Mouse (Mus musculus) megakaryocyte, embryonic 14.5 days (primary cell): ENCODE results near the gene Mon2. TPM values are rescaled to one million over a fixed set of nuclear protein-coding genes. Genes with fewer than 3 reads are reported as not detected.

Experiments
- H3K27me3 ChIP-seq: replicated peaks from 2 replicates; pipeline ENCODE3; 2012; ENCODE audit warnings: inconsistent platforms
- H3K36me3 ChIP-seq: replicated peaks from 2 replicates; pipeline ENCODE3; 2012; ENCODE audit warnings: low read length, inconsistent platforms, mixed read lengths
- H3K4me1 ChIP-seq: 2 replicates; pipeline ENCODE4 v1.6.1; 2012; ENCODE audit warnings: inconsistent platforms
- H3K4me3 ChIP-seq: replicated peaks from 2 replicates; pipeline ENCODE3; 2012; ENCODE audit warnings: moderate library complexity, mild to moderate bottlenecking, inconsistent platforms
- H3K9me3 ChIP-seq: 2 replicates; pipeline ENCODE4 v1.6.1; 2012; ENCODE audit warnings: inconsistent platforms
- FLI1 ChIP-seq: IDR thresholded peaks from 2 replicates; pipeline ENCODE4 v1.6.1; 2012; ENCODE audit warnings: low read length, inconsistent platforms, mixed read lengths
- GATA1 ChIP-seq: IDR thresholded peaks from 3 replicates; pipeline ENCODE4 v1.6.1; 2012; ENCODE audit warnings: mixed read lengths, low read length, inconsistent platforms, borderline replicate concordance
- polyA plus RNA-seq: library from polyadenylated mRNA; stranded (reverse); fragments of >175 nt; gene quantifications from 2 replicates; pipeline ENCODE4 v1.2.3, GENCODE M21; 2012; ENCODE audit warnings: low replicate concordance; ENCODE audit not compliant: insufficient read depth

The Mon2 gene
- polyA plus RNA-seq, 1 experiment, result 3.6 TPM

- peaks cover 7% of the 10 kb centered on the region for H3K4me1 ChIP-seq
- H3K4me3 ChIP-seq, result no peak overlapping the region
- peaks cover 94% of the 10 kb centered on the region for H3K36me3 ChIP-seq
- no peaks in the 10 kb centered on the region for H3K9me3 ChIP-seq
- no peak for TF ChIP-seq FLI1
- no peak for TF ChIP-seq GATA1
- no peaks in the 10 kb centered on the region for H3K27me3 ChIP-seq
These were observed 74.9 kb downstream of the Mon2 start for GRCm38 (mm10) chr10:123001363-123001762.

DNA sequence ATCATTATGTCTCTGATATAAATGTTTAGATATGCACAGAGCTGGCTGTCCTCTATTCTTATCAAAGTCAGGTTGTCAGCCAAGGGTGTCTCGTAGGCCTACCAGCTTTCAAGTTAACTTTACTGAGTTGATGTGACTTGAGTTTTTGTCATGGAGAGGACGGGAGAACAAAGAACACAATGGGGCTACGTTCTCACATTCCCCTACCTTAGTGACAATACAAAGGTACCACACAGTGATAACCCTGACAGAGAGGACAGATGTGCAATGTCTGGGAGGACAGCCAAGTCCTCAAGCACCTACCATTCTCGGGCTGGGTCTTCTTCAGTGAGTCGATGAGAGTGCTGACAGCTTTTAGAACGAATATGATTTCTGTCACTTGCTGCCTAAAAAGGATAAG is 76.9 kb downstream of the Mon2 start:
- peaks cover 96% of the 10 kb centered on the region for H3K36me3 ChIP-seq
- TF ChIP-seq FLI1 (no peak), GATA1 (no peak)
- peaks cover under 1% of the 10 kb centered on the region for H3K4me1 ChIP-seq
- no peak overlapping the region for H3K4me3 ChIP-seq
- no peaks in the 10 kb centered on the region for H3K27me3 ChIP-seq
- no peaks in the 10 kb centered on the region for H3K9me3 ChIP-seq

GRCm38 (mm10) chr10:122997852-122998251 is 78.5 kb downstream of the Mon2 start:
- TF ChIP-seq FLI1 (no peak), GATA1 (no peak)
- Histone ChIP-seq H3K4me3 (no peak overlapping the region), H3K9me3 (no peaks in the 10 kb centered on the region), H3K36me3 (peaks cover 94% of the 10 kb centered on the region), H3K27me3 (no peaks in the 10 kb centered on the region), H3K4me1 (no peaks in the 10 kb centered on the region; the same call in 1 of the 2 replicates)

DNA sequence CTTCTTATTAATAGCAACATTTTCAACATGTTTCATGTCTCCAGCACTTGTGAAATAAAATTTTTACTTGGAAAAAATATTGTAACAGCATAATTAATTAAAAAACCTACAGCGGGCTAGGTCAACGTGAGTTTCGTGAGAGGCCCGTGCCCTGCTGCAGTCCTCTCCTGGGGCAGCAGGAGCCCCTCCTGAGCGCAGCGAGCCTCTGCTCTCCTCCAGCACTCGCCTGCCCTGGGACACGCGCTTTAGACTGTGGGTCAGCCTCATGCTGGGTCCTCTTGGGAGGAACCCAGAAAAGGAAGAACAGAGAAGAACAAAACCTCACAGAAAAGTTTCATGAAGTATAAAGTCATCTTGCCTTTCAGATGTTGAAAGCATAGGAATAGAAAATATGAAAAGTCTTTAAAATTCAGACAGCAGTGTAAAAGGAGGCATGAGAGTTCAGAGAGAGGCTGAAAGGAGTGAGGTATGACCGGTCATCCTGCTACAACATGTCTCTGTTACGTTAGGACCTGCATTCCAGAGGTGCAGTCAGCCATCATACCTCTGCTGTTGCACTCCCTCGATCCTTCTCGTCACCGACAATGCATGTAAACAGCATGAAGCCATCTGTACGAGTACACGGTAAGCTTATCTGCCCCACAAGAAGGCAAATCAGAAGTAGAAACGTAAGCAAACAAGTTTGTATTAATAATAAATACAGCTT is 81.8 kb downstream of the Mon2 start:
- TF ChIP-seq FLI1 (no peak), GATA1 (no peak)
- Histone ChIP-seq H3K27me3 (no peaks in the 10 kb centered on the region), H3K36me3 (peaks cover 80% of the 10 kb centered on the region), H3K4me3 (peak overlapping the region; percentile 38), H3K9me3 (no peaks in the 10 kb centered on the region), H3K4me1 (peaks cover 14% of the 10 kb centered on the region)

- TF ChIP-seq GATA1 (no peak), FLI1 (no peak)
- peaks cover 40% of the 10 kb centered on the region for H3K4me1 ChIP-seq
- peak overlapping the region; percentile 18 for H3K4me3 ChIP-seq
- H3K36me3 ChIP-seq, result peaks cover 51% of the 10 kb centered on the region
- H3K27me3 ChIP-seq, result no peaks in the 10 kb centered on the region
- no peaks in the 10 kb centered on the region for H3K9me3 ChIP-seq
These were observed 84.7 kb downstream of the Mon2 start for GRCm38 (mm10) chr10:122991648-122992047.

DNA sequence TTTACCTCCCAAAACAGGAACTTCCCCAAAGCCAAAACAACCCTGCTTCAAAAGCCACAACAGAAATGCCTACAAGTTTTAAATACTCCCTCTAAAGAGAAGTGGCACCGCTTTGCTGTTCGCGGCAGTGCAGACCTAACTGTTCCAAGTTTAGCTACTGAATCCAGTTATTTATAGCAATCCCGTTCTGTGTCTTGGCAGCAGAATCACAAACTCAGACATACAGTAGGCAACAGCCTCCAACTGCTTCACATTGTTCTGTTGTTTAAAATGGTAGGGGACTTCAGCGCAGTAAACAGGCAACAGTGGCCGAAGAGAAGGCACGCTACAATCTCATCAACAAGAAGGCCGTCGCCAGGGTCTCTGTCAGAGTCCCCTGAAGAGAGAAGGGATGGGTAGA is 85.3 kb downstream of the Mon2 start:
- Histone ChIP-seq H3K36me3 (peaks cover 45% of the 10 kb centered on the region), H3K9me3 (no peaks in the 10 kb centered on the region), H3K4me3 (no peak overlapping the region), H3K4me1 (peaks cover 42% of the 10 kb centered on the region), H3K27me3 (no peaks in the 10 kb centered on the region)
- TF ChIP-seq FLI1, result no peak
- no peak for TF ChIP-seq GATA1

- TF ChIP-seq FLI1 (no peak), GATA1 (no peak)
- Histone ChIP-seq H3K27me3 (no peaks in the 10 kb centered on the region), H3K9me3 (no peaks in the 10 kb centered on the region), H3K4me3 (peak overlapping the region; percentile 7), H3K4me1 (peaks cover 42% of the 10 kb centered on the region), H3K36me3 (peaks cover 40% of the 10 kb centered on the region)
These were observed 85.7 kb downstream of the Mon2 start for GRCm38 (mm10) chr10:122990606-122991005.

DNA sequence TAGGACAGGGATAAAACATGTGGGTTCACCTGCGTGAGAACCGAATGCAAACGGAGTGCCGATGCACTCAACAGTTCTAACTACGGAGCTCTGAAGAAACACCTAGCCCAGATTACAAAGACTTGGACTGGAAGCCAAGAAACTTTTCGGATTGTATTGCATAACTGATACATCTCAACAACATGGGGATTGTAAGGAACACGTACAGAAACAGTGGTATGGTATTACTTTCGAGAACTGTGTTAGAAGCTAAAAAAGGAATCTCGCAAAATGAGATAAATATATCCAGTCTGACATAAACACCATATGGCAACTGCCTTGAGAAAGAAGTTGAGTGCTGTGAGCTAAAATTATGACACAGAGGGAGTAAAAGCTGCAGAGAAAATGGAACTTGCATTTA is 86.4 kb downstream of the Mon2 start:
- Histone ChIP-seq H3K36me3 (peaks cover 33% of the 10 kb centered on the region), H3K4me3 (no peak overlapping the region), H3K9me3 (no peaks in the 10 kb centered on the region), H3K27me3 (no peaks in the 10 kb centered on the region), H3K4me1 (peaks cover 42% of the 10 kb centered on the region)
- TF ChIP-seq FLI1, result no peak
- no peak for TF ChIP-seq GATA1

GRCm38 (mm10) chr10:122988372-122988771 is 87.9 kb downstream of the Mon2 start:
- Histone ChIP-seq H3K9me3 (no peaks in the 10 kb centered on the region), H3K4me3 (peak overlapping the region; percentile 88), H3K36me3 (peaks cover 20% of the 10 kb centered on the region), H3K27me3 (no peaks in the 10 kb centered on the region), H3K4me1 (peaks cover 48% of the 10 kb centered on the region)
- TF ChIP-seq GATA1 (no peak), FLI1 (no peak)

DNA sequence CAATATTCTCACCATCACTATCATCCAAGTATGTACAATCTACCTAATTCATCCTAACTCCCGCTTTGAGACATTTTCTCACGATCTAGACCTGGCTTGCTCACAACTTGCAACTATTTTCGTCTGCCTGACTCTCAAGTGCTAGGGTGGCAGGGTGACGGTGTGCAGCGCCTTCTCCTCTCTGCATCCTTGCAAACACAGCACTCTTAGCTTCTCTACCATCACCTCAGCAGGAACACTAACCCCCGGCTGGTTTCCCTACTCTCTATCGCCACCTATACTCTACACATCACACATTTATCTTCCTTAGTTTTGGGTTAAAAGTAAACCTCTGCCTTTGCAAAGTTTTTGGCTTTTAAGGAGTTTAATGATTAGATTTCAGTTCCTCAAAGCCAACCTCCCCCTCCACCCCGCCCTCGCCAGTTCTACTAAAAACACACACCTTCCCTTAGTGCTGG is 88.6 kb downstream of the Mon2 start:
- no peaks in the 10 kb centered on the region for H3K27me3 ChIP-seq
- TF ChIP-seq GATA1 (no peak), FLI1 (no peak)
- H3K4me1 ChIP-seq, result peaks cover 54% of the 10 kb centered on the region
- no peaks in the 10 kb centered on the region for H3K9me3 ChIP-seq
- peak overlapping the region; percentile 88 for H3K4me3 ChIP-seq
- peaks cover 19% of the 10 kb centered on the region for H3K36me3 ChIP-seq
